Mouse (Mus musculus) telencephalon, adult 2 months (tissue): ENCODE measurements around the gene Stk19.

Experiments used
- DNase-seq: peaks from one replicate; pipeline ENCODE4 v3.0.0-alpha.2; 2011; ENCODE audit warnings: low read depth, low spot score

Gene Stk19

DNA sequence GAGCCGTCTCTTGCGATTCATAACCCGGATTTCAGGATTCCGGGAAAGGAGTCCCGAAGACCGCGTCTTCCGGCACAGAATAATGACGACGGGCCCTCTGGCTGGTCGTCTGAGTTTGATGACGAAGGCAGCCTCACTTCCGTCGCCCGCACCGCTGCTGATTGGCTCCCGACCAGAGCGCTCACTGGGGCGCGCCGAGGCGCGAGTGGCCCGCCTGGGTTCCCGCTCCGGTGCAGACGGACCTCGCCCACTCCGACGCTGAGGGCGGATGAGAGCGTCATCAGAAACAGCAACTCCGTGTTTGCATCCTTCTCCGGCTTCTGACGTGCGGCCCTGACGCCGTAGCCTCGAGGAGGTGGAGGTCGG is at the start of gene Stk19, which contains the start of gene Dxo:
TSS of gene Stk19 (minus strand) at position 90 of the 366 bp plus-strand sequence.
TSS of gene Dxo (plus strand) at position 164 of the 366 bp plus-strand sequence.
- peak; percentile 97 for DNase-seq

GRCm38 (mm10) chr17:34885615-34886014 is 48.9 kb upstream of the Stk19 start:
- no peak for DNase-seq

GRCm38 (mm10) chr17:34884704-34885103 is 48.0 kb upstream of the Stk19 start:
- DNase-seq = no peak

DNA sequence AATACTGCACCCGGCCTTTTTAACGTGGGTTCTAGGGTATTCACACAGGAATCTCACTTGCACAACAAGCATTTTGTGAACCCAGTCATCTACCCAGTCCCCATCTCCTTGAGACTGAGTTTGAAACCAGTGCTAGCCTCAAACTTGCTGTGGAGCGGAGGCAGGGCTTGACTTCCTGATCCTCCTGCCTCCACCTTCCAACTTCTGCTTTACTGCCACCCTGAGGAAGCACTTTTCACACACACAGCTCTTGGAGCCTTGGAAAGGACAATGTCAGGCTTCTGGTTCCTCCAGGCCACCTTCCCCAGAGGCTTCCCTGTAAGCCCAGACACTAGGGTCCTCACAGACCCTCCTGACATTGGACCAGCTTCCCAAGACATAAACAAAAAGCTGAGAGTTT is 46.6 kb upstream of the Stk19 start:
- DNase-seq = no peak

DNA sequence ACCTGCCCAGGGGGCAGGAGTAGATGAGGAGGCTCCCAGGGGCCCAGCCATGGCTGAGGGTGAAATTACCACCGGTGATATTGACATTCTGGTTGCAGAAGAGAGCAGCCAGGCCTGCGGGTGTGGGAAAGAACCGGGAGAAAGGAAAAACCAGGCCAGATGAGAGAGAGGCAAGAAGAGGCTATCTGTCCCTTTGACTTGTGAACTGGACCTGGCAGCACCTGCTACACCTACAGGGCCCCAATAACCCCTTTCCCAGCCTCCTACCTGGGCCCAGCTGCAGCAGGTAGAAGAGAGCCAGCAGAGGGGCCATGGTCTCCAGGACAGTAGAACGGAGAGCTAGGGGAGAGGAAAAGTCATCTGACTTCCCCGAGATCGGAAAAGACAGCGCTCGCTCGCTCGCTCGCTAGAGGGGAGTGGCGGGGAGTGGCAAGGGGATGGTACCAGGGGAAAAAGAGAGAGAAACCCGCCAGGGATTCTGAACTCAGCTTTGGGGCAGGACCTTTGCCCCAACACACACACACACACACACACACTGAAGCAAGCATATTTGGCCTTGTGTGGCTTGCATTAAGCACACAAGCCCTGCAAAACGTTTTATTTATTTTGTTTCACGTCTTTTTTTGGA is 45.1 kb upstream of the Stk19 start, which contains the start of gene Gm20547:
TSS of gene Gm20547 (minus strand) at position 360 of the 628 bp plus-strand sequence.
- no peak for DNase-seq

GRCm38 (mm10) chr17:34881166-34881565 is 44.4 kb upstream of the Stk19 start:
- no peak for DNase-seq

GRCm38 (mm10) chr17:34879336-34879879 is 42.7 kb upstream of the Stk19 start, which contains the start of gene Zbtb12:
TSS of gene Zbtb12 (plus strand) at chr17:34879483.
- DNase-seq = no peak

DNA sequence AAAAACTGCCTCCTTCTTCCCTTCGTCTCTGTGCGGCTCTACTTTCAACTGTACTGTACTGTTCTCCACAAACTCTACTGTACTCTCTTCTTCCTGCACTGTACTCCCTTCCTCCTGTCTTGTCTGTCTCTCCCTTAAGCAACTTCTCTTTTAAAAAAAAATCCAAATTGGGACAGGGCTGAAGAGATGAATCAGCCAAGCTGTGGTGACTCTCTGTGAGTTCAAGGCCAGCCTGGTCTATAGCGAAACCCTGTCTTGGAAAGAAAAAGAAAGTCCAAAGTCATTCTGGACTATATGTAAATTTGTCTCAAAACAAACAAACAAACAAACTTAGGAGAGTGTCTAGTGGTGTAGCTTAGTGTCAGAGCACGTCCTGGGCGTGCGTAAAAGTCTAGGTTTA is 37.6 kb upstream of the Stk19 start:
- no peak for DNase-seq

GRCm38 (mm10) chr17:34865981-34866380 is 29.2 kb upstream of the Stk19 start:
- DNase-seq = no peak

DNA sequence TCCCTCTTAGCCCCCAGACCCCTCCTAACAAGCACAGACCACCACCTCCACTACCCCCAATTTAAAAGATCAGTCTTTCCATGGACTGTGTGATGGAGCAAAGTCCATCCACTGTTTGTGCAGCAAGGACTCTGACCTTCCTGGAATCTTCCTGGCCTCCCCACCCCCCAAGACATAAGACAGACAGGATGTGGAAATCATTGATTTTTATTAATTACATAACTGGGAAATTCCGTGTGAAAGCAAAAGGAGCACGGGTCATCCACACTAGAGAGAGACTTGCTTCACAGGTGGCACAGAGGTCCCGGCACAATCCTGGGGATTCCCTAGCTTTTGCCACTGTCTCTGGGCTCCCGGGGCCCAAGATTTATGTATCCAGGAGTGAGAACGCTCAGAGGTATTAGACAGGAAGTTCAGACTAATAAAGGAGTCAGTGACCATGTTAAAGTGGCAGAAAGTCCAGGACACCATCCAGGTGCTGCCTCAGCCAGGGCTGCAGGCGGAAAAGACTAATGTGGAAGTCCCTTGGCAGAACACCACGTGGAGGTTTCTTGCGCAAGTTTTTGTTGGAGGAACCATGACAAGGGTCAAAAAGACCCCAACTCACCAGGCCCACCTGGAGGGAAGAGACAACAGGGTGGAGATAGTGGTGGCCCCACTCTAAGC is 25.8 kb upstream of the Stk19 start, which contains the start of gene Cfb:
TSS of gene Cfb (minus strand) at position 103 of the 666 bp plus-strand sequence.
- no peak for DNase-seq

GRCm38 (mm10) chr17:34861704-34862415 is 25.1 kb upstream of the Stk19 start:
- DNase-seq = no peak

DNA sequence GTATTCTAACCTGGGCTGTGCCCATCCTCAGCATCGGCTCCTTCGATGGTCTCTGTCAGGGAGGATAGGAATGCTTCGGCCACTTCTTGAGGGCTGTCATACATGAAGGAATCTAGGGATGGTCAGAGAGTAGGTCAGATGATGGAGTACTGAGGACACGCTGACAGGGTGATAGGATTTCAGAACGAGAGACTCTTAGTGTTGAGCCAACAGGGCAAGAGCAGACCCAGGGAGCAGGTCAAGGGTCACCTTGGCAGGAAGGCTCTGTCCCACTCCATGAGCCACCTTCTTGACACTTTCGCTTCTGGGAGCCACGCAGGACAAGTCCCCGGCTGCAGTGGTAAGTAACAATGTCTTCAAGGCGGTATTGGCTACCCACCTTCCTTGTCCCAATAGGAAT is 23.8 kb upstream of the Stk19 start:
- DNase-seq = no peak

DNA sequence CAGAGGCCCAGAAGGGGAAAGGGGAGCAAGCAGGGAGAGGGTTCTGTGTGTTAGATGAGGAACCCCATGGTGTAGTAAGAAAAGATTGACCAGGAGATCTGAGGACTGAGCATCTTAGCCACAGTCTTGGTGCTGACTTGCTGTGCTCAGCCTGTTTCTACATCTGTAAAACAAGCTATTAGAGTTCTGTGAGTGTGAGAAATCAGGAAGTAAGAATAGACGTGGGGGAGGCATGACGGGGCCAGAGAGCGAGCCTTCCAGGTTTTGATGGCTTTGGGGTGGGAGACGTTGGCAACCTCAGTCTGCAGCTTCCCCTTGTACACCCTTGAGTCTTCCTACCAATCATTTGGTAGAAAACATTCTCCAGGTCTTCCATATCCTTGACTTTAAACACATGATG is 21.9 kb upstream of the Stk19 start:
- no peak for DNase-seq

DNA sequence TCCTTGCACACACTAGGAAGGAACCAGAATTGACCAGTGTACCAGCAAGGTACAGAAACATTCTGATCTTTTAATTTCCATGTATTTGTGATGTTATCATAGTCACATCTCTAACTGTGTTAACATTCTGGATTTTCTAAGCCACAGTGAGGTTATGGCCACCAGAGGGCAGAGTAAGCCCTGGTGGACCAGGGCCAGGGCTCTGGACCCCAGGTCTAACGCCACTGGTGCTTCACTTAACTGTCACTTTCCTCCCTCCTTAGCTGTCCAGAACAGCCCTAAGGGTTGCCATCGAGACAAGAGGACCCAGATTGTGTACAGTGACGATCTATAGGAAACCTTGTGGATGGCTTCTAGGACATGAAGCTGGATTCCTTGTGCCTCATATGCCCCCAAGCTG is 19.1 kb upstream of the Stk19 start:
- DNase-seq = no peak

DNA sequence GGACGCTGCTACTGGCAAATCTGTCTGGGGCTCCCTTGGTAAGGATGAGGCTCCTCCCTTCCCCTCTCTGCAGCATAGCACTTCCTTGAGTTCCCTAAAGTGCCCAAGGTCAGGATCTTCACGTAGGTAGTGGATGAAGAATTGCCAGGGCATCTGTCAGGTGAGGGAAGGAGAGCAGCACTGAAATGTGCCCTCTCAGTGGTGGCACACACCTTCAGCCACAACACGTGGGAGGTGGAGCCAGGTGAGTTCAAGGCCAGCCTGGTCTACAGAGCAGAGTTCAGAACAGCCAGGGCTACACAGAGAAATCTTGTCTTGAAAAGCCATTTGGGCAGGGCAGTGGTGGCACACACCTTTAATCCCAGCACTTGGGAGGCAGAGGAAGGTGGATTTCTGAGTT is 18.0 kb upstream of the Stk19 start:
- no peak for DNase-seq

DNA sequence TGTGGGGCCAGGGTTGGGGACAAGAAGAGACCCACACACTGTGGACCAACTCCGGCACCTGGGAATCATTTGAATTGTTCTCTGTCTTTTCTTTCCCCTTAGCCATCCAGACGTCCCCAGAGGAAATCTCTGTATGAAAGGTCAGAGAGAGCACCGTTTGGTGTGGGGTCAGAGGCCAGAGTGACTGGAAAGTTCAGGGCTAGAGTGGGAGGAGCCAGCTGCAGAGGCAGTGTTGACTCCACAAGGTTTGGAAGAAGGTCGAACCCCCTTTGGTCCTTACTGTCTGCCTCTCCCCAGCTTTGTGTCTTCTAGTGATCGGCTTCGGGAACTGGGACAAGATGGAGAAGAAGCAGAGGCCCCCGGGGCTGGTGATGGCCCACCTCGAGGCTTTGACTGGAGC is 16.8 kb upstream of the Stk19 start:
- DNase-seq = no peak

- no peak for DNase-seq
Measured at GRCm38 (mm10) chr17:34850517-34851125, 13.9 kb upstream of the Stk19 start.

DNA sequence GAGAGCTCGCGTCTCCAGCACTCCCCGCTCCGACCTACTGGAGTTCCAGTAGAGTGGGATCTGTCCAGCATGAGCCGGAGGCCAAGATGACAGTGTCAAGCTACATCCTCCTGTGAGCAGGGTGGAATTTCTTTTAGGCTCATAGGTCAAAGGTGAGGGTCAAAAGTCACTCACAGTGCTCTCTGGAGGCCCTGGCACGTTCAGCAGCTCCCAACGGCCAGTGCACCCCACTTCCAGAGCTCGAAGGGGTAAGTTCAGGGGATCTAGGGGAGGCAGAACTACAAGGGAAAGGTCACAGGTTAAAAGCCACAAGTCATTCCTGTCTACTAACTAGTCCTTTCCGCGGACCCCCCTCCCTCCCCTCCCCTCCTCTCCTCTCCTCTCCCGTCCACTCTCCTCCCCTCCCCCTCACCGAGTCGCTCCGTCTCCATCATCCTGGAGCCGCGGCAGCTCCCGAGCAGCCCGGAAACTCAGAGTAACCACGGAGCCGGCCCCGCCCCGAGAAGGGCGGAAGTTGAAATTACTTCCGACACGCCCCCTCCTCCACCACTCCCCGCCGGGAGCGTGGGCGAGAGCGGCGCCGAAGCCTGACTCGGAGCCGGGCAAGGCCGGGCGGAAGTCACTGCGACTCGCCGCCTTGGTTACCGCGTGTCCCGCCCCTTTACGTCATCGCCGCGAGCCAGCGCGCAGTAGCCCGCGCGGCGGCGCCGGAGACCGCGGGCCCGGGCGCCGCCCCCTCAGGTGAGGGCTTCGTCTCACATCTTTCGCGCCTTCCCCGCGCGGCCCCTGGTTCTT is 13.2 kb upstream of the Stk19 start, which contains the start of the genes Skiv2l and Nelfe:
TSS of gene Skiv2l (minus strand) at position 489 of the 795 bp plus-strand sequence.
TSS of gene Nelfe (plus strand) at position 670 of the 795 bp plus-strand sequence.
- DNase-seq = peak; percentile 93

DNA sequence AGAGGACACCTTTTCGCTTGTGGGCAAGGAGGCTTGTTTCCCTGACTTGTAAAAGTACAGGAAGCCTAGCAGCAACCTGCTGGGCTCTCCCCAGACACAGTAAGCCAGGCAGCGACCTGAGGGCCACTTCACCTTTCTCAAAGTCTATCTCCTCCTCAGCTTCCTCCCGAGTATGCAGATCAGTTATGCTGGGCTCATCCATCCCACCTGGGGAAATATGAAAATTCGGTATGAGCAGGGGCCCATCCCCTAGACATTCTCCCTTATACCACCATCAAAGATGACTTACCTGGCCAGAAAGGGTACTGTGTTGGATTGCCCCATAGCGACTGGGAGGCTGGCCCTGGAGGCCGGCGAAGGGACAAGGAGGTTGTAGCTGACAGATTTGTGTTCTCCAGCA is 10.9 kb upstream of the Stk19 start:
- no peak for DNase-seq

- DNase-seq = no peak
Measured at GRCm38 (mm10) chr17:34847192-34847591, 10.4 kb upstream of the Stk19 start.

GRCm38 (mm10) chr17:34844884-34845283 is 8.1 kb upstream of the Stk19 start:
- no peak for DNase-seq
